Mouse (Mus musculus) ES-Bruce4 (cell line): ENCODE measurements around the gene Trrap.

ENCODE experiments used
- CTCF ChIP-seq: IDR thresholded peaks from one replicate; pipeline ENCODE4 v1.8.1; 2011; ENCODE audit warnings: low read depth, low read length
- POLR2A ChIP-seq: IDR thresholded peaks from one replicate; pipeline ENCODE4 v1.8.1; 2011; ENCODE audit warnings: low read length; ENCODE audit not compliant: insufficient read depth

- TF ChIP-seq POLR2A (no peak), CTCF (no peak)
Measured at GRCm38 (mm10) chr5:144901035-144901434, 133.5 kb downstream of the Trrap start.
